Mouse (Mus musculus): ENCODE results near the gene Zfp36l2. TPM values are rescaled to one million over a fixed set of nuclear protein-coding genes. Genes with fewer than 3 reads are reported as not detected.

The Zfp36l2 gene
- polyA plus RNA-seq, 1 experiment from 2014 or later, result 3.4 TPM

DNA sequence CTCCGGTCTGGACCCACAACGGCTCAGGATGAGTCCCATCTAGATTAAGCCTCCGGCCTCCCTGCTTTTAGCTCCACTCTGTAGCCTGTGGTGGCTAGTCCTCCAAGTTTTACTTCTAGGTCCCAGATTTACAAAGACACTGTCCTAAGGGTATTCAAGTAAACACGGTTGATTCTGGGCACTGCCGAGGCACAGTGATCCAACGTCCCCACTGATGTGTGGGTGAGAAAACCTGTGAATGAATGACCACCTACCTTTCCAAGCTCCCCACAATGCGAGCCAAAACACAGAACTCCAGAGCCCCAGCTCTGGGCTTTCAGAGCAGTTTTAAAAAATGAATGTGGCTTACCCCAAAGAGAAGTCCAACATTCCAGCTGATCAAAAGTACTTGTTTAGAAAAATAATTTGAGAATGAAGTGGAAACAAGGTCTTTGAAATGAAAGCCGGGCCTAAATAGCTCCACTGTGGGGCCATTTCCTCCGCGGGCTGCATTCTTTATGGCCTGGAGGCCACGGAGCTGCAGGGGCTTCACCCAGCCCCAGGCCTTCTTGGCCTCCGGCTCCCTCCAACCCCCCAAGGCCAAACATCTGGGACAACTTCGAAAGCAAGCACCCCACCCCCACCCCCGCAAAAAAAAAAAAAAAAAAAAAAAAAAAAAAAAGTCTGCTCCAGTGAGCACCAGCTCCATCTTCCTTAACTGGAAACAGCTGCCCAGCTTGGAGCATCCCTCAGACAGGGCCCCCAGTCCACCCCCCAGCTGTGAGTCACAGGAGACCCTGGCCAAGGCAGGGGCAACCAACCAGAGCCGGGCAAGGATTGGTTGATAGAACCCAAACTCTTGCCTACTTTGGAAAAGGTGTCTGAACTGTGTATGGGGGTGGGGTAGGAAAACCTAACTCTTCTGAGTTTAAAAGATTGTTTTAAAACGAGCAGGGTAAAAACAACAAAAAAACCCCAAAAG is 5.2 kb downstream of the Zfp36l2 start:
- Histone ChIP-seq H3K9ac (replicated peaks; ENCODE audit: low read depth, low read length) (no peak overlapping the region), H3K4me3 (replicated peaks; ENCODE audit: low read length) (no peak overlapping the region), H3K9me3 (ENCODE audit: control insufficient read depth, low read length) (no peaks in the 10 kb centered on the region), H3K36me3 (ENCODE audit: control insufficient read depth, insufficient read depth) (no peaks in the 10 kb centered on the region), H3K4me1 (replicated peaks; ENCODE audit: control insufficient read depth, insufficient read depth, low read length) (peaks cover 11% of the 10 kb centered on the region), H3K27me3 (replicated peaks; ENCODE audit: control insufficient read depth, insufficient read depth, low read length) (0 out of 2 replicates have a peak, but pooled peaks cover 3% of the 10 kb centered on the region), H3K4me2 (ENCODE audit: low read length) (peak overlapping the region; percentile 34; the same call in 1 of the 2 replicates), H3K27ac (ENCODE audit: low read length) (no peak overlapping the region)
- WGBS, result 36% methylated on average over 15 of the region's 16 CpGs
- ATAC-seq, result no peak

DNA sequence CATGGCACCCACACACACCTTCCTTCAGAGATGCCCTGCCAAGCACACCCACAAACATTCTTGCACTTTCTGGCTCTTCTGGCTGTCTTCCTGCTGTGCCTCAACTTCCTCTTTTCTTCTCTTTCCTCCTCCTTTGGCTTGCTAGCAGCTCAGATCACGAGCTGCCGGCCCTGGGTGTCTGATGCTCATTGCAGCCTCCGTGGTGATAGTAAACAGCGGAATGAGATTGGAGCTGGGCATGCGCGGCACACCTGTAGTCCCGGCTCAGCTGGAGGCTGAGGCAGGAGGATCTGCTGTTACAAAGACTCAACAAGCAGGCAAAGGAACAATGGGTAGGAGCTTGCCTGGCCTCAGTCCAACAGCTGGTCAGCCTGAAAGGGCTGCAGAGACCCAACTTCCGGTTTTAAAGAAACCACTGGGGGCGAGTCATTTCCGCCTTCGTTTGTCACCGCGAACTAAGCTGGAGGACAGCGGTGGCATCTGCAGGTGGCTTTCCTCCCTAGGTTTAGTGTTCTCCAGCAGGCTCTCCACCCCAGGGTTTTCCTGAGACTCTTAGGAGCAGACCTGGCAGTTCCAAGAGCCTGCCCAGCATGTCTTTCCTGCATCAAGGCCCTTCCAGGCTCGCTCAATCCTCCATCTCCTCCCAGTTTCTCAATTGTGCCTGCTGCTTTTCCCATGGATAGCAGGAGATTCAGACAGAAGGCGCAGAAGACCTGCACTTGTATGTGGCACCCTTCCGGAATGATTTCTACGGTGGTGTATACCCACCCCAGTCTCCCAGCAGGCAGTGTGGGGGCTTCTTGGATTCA is 6.0 kb downstream of the Zfp36l2 start:
- 0 out of 2 replicates have a peak, but pooled peaks cover 3% of the 10 kb centered on the region for H3K27me3 ChIP-seq (replicated peaks; ENCODE audit: control insufficient read depth, insufficient read depth, low read length)
- 68% methylated on average over 18 of the region's 18 CpGs for WGBS
- no peak overlapping the region for H3K9ac ChIP-seq (replicated peaks; ENCODE audit: low read depth, low read length)
- H3K9me3 ChIP-seq (ENCODE audit: control insufficient read depth, low read length), result no peaks in the 10 kb centered on the region
- H3K4me1 ChIP-seq (replicated peaks; ENCODE audit: control insufficient read depth, insufficient read depth, low read length), result peaks cover 8% of the 10 kb centered on the region
- no peak overlapping the region for H3K4me3 ChIP-seq (replicated peaks; ENCODE audit: low read length)
- H3K27ac ChIP-seq (ENCODE audit: low read length), result no peak overlapping the region
- H3K4me2 ChIP-seq (ENCODE audit: low read length), result no peak overlapping the region
- no peaks in the 10 kb centered on the region for H3K36me3 ChIP-seq (ENCODE audit: control insufficient read depth, insufficient read depth)
- no peak for ATAC-seq

DNA sequence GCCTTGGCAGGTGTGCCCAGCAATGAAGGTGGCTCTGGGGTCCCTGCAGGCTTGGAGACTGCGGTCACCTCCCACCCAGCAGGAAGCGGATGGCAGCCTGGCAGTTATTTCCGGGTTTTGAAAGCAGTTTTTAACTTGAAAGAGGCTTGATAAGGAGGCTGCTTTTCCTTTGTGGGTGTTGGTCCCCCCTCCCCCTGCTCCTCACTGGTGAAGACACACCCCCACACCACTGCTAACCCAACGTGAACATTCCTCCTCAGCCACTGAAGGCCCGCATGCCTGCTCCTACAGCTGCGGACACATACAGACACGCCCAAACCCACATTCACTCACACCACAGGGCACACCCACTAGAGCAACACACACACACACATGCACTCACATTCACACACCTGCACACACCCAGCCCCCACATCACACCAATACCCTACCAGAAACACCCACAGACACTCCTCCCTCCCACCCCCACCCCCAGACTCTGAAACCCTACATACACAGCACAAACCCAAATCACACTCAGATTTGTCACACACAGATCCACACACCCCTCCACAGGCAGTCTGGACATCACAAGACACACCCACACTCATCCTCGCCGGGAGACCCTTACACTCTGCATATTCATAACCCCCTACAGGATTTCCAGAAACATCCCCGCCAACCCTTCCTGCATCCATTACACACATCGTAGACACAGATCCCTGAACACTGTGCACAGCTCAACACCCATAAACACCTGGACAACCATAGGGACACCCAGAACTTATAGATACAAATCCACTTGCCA is 6.8 kb downstream of the Zfp36l2 start:
- Histone ChIP-seq H3K36me3 (ENCODE audit: control insufficient read depth, insufficient read depth) (no peaks in the 10 kb centered on the region), H3K4me2 (ENCODE audit: low read length) (no peak overlapping the region), H3K9me3 (ENCODE audit: control insufficient read depth, low read length) (no peaks in the 10 kb centered on the region), H3K27ac (ENCODE audit: low read length) (no peak overlapping the region), H3K4me1 (replicated peaks; ENCODE audit: control insufficient read depth, insufficient read depth, low read length) (peaks cover 7% of the 10 kb centered on the region), H3K27me3 (replicated peaks; ENCODE audit: control insufficient read depth, insufficient read depth, low read length) (no peaks in the 10 kb centered on the region), H3K9ac (replicated peaks; ENCODE audit: low read depth, low read length) (no peak overlapping the region), H3K4me3 (replicated peaks; ENCODE audit: low read length) (no peak overlapping the region)
- no peak for ATAC-seq
- WGBS, result 55% methylated on average over 11 of the region's 11 CpGs

DNA sequence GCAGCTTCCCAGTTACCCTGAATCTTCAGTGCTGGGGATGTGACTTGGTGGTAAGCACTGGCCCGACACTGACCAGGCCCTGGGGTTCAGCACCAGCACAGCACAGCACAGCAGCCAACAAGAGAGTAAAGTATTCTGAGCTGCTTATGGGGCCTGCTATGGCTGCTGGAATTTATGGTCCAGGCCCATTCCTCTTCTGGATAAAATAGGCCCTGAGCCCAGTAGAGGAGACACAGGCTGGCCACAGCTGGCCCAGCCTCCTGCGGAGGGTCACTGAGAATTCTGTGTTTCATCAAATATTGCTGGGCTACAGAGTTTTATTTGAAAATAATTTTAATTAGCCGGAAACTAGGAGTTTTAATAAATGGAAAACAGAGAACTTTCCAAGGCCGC is 7.8 kb downstream of the Zfp36l2 start:
- Histone ChIP-seq H3K4me2 (ENCODE audit: low read length) (no peak overlapping the region), H3K4me3 (replicated peaks; ENCODE audit: low read length) (no peak overlapping the region), H3K36me3 (ENCODE audit: control insufficient read depth, insufficient read depth) (no peaks in the 10 kb centered on the region), H3K9ac (replicated peaks; ENCODE audit: low read depth, low read length) (no peak overlapping the region), H3K9me3 (ENCODE audit: control insufficient read depth, low read length) (no peaks in the 10 kb centered on the region), H3K4me1 (replicated peaks; ENCODE audit: control insufficient read depth, insufficient read depth, low read length) (peaks cover 7% of the 10 kb centered on the region), H3K27me3 (replicated peaks; ENCODE audit: control insufficient read depth, insufficient read depth, low read length) (no peaks in the 10 kb centered on the region), H3K27ac (ENCODE audit: low read length) (no peak overlapping the region)
- 85% methylated on average over 4 of the region's 4 CpGs for WGBS
- ATAC-seq, result no peak

DNA sequence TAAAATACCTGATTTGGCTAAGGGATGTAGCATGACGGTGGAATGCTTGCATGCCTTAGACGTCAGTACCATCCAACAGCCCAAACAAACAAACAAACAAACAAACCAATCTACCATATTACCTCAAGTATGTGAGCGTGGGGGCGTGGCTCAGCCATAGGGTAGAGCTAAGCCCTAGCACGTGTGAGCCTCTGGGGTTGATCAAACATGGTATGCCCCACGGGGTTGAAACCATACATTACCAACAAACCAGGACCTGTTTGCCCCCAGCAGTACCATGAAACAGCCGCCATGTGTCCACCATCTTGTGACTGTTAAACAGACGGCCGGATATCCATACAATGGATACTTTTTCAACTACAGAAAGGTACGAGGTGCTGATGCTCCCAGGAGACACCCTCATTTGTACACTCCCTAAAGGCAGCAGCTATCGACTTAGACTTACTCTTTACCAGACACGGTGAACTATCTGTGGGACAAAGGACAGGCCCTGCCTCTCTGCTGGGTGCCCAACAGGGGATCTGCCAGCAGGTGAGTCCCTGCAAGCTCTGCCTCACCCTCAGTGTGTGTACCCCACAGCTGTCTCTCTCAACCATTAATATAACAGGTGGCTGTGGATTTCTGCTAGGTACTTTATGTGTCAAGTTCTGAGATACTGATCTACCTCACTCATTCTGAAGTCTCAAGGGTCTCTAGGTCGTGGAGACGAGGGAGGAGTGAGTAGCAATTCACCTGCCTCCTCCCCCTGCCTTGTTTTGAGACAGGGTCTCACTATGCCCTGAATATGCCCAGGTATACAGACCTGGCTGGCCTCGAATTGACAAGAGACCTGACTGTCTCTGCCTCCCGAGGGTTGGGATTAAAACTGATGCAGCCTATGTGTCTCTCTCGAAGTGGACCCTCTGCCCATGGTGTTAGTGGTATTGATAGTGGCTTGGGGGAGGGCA is 8.4 kb downstream of the Zfp36l2 start:
- no peak for ATAC-seq
- no peaks in the 10 kb centered on the region for H3K36me3 ChIP-seq (ENCODE audit: control insufficient read depth, insufficient read depth)
- no peaks in the 10 kb centered on the region for H3K9me3 ChIP-seq (ENCODE audit: control insufficient read depth, low read length)
- H3K4me2 ChIP-seq (ENCODE audit: low read length), result no peak overlapping the region
- peaks cover 7% of the 10 kb centered on the region for H3K4me1 ChIP-seq (replicated peaks; ENCODE audit: control insufficient read depth, insufficient read depth, low read length)
- H3K4me3 ChIP-seq (replicated peaks; ENCODE audit: low read length), result no peak overlapping the region
- 88% methylated on average over 17 of the region's 17 CpGs for WGBS
- no peak overlapping the region for H3K27ac ChIP-seq (ENCODE audit: low read length)
- H3K27me3 ChIP-seq (replicated peaks; ENCODE audit: control insufficient read depth, insufficient read depth, low read length), result no peaks in the 10 kb centered on the region
- H3K9ac ChIP-seq (replicated peaks; ENCODE audit: low read depth, low read length), result no peak overlapping the region

DNA sequence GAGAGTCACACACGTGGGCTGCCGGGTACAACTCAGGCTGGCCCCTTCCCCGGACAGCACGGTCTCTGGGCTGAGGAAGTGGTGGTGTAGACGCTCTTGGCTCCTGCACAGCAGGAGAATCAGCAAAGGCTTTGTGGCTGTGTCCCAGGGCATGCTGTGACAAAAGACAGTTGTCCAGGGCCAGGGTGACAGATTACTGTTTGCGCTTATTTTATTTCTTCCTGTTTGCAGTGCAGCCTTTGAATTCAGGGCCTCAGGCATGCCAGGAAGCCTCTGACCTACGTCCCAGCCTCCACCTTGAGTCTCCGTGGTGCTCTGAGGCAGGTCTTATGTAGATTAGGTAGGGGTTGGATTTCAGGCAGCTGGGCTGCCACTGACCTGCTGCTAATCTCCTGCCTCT is 10.3 kb downstream of the Zfp36l2 start:
- Histone ChIP-seq H3K36me3 (ENCODE audit: control insufficient read depth, insufficient read depth) (no peaks in the 10 kb centered on the region), H3K9ac (replicated peaks; ENCODE audit: low read depth, low read length) (no peak overlapping the region), H3K4me1 (replicated peaks; ENCODE audit: control insufficient read depth, insufficient read depth, low read length) (no peaks in the 10 kb centered on the region), H3K27ac (ENCODE audit: low read length) (no peak overlapping the region), H3K4me2 (ENCODE audit: low read length) (no peak overlapping the region), H3K9me3 (ENCODE audit: control insufficient read depth, low read length) (no peaks in the 10 kb centered on the region), H3K27me3 (replicated peaks; ENCODE audit: control insufficient read depth, insufficient read depth, low read length) (no peaks in the 10 kb centered on the region), H3K4me3 (replicated peaks; ENCODE audit: low read length) (no peak overlapping the region)
- WGBS, result 41% methylated on average over 8 of the region's 8 CpGs
- no peak for ATAC-seq

DNA sequence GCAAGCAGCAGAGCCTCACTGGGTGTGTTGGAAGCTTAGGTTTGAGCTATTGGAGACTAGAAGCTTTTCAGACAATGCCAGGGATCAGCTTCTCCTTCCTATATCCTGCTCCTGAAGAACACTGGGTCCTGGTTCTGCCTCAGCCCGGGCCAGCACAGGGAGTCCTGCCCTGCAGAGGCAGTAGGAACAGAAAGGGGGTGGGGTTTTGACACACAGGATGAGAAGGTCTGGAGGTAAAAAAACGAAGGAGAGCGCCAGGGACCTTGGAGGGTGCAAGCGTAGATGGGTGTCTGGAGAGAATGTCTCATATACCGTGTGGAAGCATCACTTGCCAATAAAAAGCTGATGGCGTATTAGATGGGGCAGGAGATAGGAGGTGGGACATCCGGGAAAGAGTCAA is 11.3 kb downstream of the Zfp36l2 start:
- no peak overlapping the region for H3K4me3 ChIP-seq (replicated peaks; ENCODE audit: low read length)
- WGBS, result 88% methylated on average over 7 of the region's 7 CpGs
- no peaks in the 10 kb centered on the region for H3K9me3 ChIP-seq (ENCODE audit: control insufficient read depth, low read length)
- no peaks in the 10 kb centered on the region for H3K36me3 ChIP-seq (ENCODE audit: control insufficient read depth, insufficient read depth)
- H3K27ac ChIP-seq (ENCODE audit: low read length), result no peak overlapping the region
- H3K27me3 ChIP-seq (replicated peaks; ENCODE audit: control insufficient read depth, insufficient read depth, low read length), result no peaks in the 10 kb centered on the region
- no peak for ATAC-seq
- H3K4me2 ChIP-seq (ENCODE audit: low read length), result no peak overlapping the region
- H3K9ac ChIP-seq (replicated peaks; ENCODE audit: low read depth, low read length), result no peak overlapping the region
- no peaks in the 10 kb centered on the region for H3K4me1 ChIP-seq (replicated peaks; ENCODE audit: control insufficient read depth, insufficient read depth, low read length)

DNA sequence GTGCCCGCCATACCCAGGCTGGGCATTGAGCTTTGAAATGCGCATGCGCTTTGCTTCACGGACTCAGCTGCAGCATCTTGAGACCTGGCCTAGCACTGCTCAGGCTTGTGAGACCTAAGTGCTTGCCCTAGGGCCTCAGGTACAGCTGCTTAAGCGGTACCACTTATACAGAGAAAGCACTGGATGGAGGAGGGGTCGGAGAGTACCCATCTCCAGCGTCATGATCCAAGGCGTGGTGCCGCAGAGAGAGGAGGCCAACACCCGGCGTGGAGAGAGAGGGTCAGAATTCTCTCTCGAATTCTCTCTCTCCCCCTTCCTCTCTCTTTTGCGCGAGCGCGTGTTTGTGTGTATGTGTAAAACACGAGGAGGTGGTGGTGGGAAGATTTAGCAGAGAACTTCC is 12.6 kb downstream of the Zfp36l2 start:
- Histone ChIP-seq H3K4me3 (replicated peaks; ENCODE audit: low read length) (no peak overlapping the region), H3K4me2 (ENCODE audit: low read length) (no peak overlapping the region), H3K36me3 (ENCODE audit: control insufficient read depth, insufficient read depth) (no peaks in the 10 kb centered on the region), H3K9ac (replicated peaks; ENCODE audit: low read depth, low read length) (no peak overlapping the region), H3K9me3 (ENCODE audit: control insufficient read depth, low read length) (no peaks in the 10 kb centered on the region), H3K4me1 (replicated peaks; ENCODE audit: control insufficient read depth, insufficient read depth, low read length) (no peaks in the 10 kb centered on the region), H3K27ac (ENCODE audit: low read length) (no peak overlapping the region), H3K27me3 (replicated peaks; ENCODE audit: control insufficient read depth, insufficient read depth, low read length) (no peaks in the 10 kb centered on the region)
- no peak for ATAC-seq
- WGBS, result 99% methylated on average over 17 of the region's 17 CpGs

Measured in forebrain, embryonic 16.5 days (tissue).